Mouse (Mus musculus): Measurements from ENCODE around the gene Tnfaip3.

DNA sequence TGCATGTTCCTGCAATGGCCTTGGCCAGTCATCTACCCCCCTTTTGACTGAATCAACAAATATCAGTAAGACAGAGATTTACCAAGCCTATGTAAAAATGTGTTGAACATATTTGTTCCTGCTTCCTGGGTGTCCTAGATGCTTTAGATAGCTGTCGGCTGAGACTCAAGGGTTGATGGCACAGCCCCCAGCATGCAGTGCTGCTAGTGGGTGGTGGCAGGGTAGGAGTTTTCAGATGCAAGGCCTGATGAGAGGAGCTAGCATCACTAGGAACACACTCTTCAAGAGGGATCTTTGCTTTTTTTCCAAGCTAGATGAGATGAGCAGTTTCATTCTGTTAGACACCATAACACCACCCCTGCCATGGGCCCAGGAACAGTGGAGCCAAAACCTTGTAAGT lies 6.8 kb upstream of the Tnfaip3 start:
- TF ChIP-seq CTCF (IDR thresholded peaks at IDR 0.05; ENCODE audit: low read depth) (no peak), EP300 (IDR thresholded peaks at IDR 0.05; ENCODE audit: low read depth) (no peak)

All from liver, postnatal 0 days (tissue).